Mouse (Mus musculus): Measurements from ENCODE around the gene Car8. TPM values are rescaled to one million over a fixed set of nuclear protein-coding genes. Genes with fewer than 3 reads are reported as not detected.

The Car8 gene
- total RNA-seq (2014; rRNA removed) (65.4 and 71.3 TPM in 2 replicates), polyA plus RNA-seq (2015; fragmentation: Nextera tagmentation; extraction: Ambion mirVana) (82.4 and 93.7 TPM in 2 replicates)

- Histone ChIP-seq H3K27ac (peak within 1 kb of the TSS; percentile 60), H3K9ac (replicated peaks; ENCODE audit: low read length) (peak within 1 kb of the TSS; percentile 67), H3K4me1 (ENCODE audit: insufficient read depth, low read length) (no peaks in the 10 kb centered on the region), H3K36me3 (ENCODE audit: insufficient read depth, low read length) (no peaks in the 10 kb centered on the region), H3K4me2 (ENCODE audit: low read depth, low read length) (peak within 1 kb of the TSS; percentile 99), H3K4me3 (ENCODE audit: low read length) (peak within 1 kb of the TSS; percentile 73), H3K27me3 (ENCODE audit: insufficient read depth, low read length) (no peaks in the 10 kb centered on the region), H3K9me3 (ENCODE audit: low read length) (no peaks in the 10 kb centered on the region)
- peak; percentile 92 for ATAC-seq
- DNase-seq (ENCODE audit: low spot score): peak; percentile 79
- TF ChIP-seq CTCF (IDR thresholded peaks at IDR 0.05; ENCODE audit: low read depth): no peak
- under 1% methylated on average over 49 of the region's 49 CpGs for WGBS
Observed at GRCm38 (mm10) chr4:8238560-8239305, at the start of gene Car8. Gene Car8 (minus strand): TSS chr4:8239041.

GRCm38 (mm10) chr4:8284934-8285333 is 46.1 kb upstream of the Car8 start:
- no peaks in the 10 kb centered on the region for H3K4me1 ChIP-seq (ENCODE audit: insufficient read depth, low read length)
- ATAC-seq (no peak), DNase-seq (ENCODE audit: low spot score) (no peak)
- H3K27me3 ChIP-seq (ENCODE audit: insufficient read depth, low read length): no peaks in the 10 kb centered on the region
- no peak overlapping the region for H3K4me3 ChIP-seq (ENCODE audit: low read length)
- H3K36me3 ChIP-seq (ENCODE audit: insufficient read depth, low read length): no peaks in the 10 kb centered on the region
- no peaks in the 10 kb centered on the region for H3K9me3 ChIP-seq (ENCODE audit: low read length)
- H3K4me2 ChIP-seq (ENCODE audit: low read depth, low read length): no peak overlapping the region
- TF ChIP-seq CTCF (IDR thresholded peaks at IDR 0.05; ENCODE audit: low read depth): no peak
- 89% methylated on average over 1 of the region's 1 CpGs for WGBS
- no peak overlapping the region for H3K27ac ChIP-seq
- no peak overlapping the region for H3K9ac ChIP-seq (replicated peaks; ENCODE audit: low read length)

- no peaks in the 10 kb centered on the region for H3K27me3 ChIP-seq (ENCODE audit: insufficient read depth, low read length)
- H3K4me1 ChIP-seq (ENCODE audit: insufficient read depth, low read length): no peaks in the 10 kb centered on the region
- ATAC-seq (no peak), DNase-seq (ENCODE audit: low spot score) (no peak)
- no peak overlapping the region for H3K9ac ChIP-seq (replicated peaks; ENCODE audit: low read length)
- 84% methylated on average over 2 of the region's 2 CpGs for WGBS
- TF ChIP-seq CTCF (IDR thresholded peaks at IDR 0.05; ENCODE audit: low read depth): no peak
- no peak overlapping the region for H3K4me2 ChIP-seq (ENCODE audit: low read depth, low read length)
- H3K27ac ChIP-seq: no peak overlapping the region
- H3K36me3 ChIP-seq (ENCODE audit: insufficient read depth, low read length): no peaks in the 10 kb centered on the region
- H3K9me3 ChIP-seq (ENCODE audit: low read length): no peaks in the 10 kb centered on the region
- H3K4me3 ChIP-seq (ENCODE audit: low read length): no peak overlapping the region
Observed at GRCm38 (mm10) chr4:8278159-8278558, 39.3 kb upstream of the Car8 start.

GRCm38 (mm10) chr4:8249805-8250204 is 11.0 kb upstream of the Car8 start:
- Histone ChIP-seq H3K27me3 (ENCODE audit: insufficient read depth, low read length) (no peaks in the 10 kb centered on the region), H3K4me3 (ENCODE audit: low read length) (no peak overlapping the region), H3K9me3 (ENCODE audit: low read length) (no peaks in the 10 kb centered on the region), H3K4me2 (ENCODE audit: low read depth, low read length) (no peak overlapping the region), H3K4me1 (ENCODE audit: insufficient read depth, low read length) (no peaks in the 10 kb centered on the region), H3K27ac (no peak overlapping the region), H3K9ac (replicated peaks; ENCODE audit: low read length) (no peak overlapping the region), H3K36me3 (ENCODE audit: insufficient read depth, low read length) (no peaks in the 10 kb centered on the region)
- DNase-seq (ENCODE audit: low spot score) (no peak), ATAC-seq (no peak)
- 92% methylated on average over 3 of the region's 3 CpGs for WGBS
- no peak for TF ChIP-seq CTCF (IDR thresholded peaks at IDR 0.05; ENCODE audit: low read depth)

- H3K9ac ChIP-seq (replicated peaks; ENCODE audit: low read length): no peak overlapping the region
- 79% methylated on average over 1 of the region's 1 CpGs for WGBS
Observed at GRCm38 (mm10) chr4:8245495-8246063, 6.7 kb upstream of the Car8 start.

GRCm38 (mm10) chr4:8245062-8245461 is 6.2 kb upstream of the Car8 start:
- no peaks in the 10 kb centered on the region for H3K9me3 ChIP-seq (ENCODE audit: low read length)
- no peaks in the 10 kb centered on the region for H3K4me1 ChIP-seq (ENCODE audit: insufficient read depth, low read length)
- no peaks in the 10 kb centered on the region for H3K36me3 ChIP-seq (ENCODE audit: insufficient read depth, low read length)
- DNase-seq (ENCODE audit: low spot score) (no peak), ATAC-seq (no peak)
- no peak overlapping the region for H3K27ac ChIP-seq
- 75% methylated on average over 3 of the region's 3 CpGs for WGBS
- H3K27me3 ChIP-seq (ENCODE audit: insufficient read depth, low read length): no peaks in the 10 kb centered on the region
- no peak overlapping the region for H3K4me2 ChIP-seq (ENCODE audit: low read depth, low read length)
- no peak overlapping the region for H3K9ac ChIP-seq (replicated peaks; ENCODE audit: low read length)
- no peak for TF ChIP-seq CTCF (IDR thresholded peaks at IDR 0.05; ENCODE audit: low read depth)
- no peak overlapping the region for H3K4me3 ChIP-seq (ENCODE audit: low read length)

More at GRCm38 (mm10) chr4:8245495-8246063, 6.7 kb upstream of the Car8 start:
- no peak for ATAC-seq
- no peak for DNase-seq (ENCODE audit: low spot score)
- Histone ChIP-seq H3K9me3 (ENCODE audit: low read length) (no peaks in the 10 kb centered on the region), H3K4me2 (ENCODE audit: low read depth, low read length) (no peak overlapping the region), H3K4me1 (ENCODE audit: insufficient read depth, low read length) (no peaks in the 10 kb centered on the region), H3K27ac (no peak overlapping the region), H3K4me3 (ENCODE audit: low read length) (no peak overlapping the region), H3K27me3 (ENCODE audit: insufficient read depth, low read length) (no peaks in the 10 kb centered on the region), H3K36me3 (ENCODE audit: insufficient read depth, low read length) (no peaks in the 10 kb centered on the region)
- TF ChIP-seq CTCF (IDR thresholded peaks at IDR 0.05; ENCODE audit: low read depth): no peak

- WGBS: 71% methylated on average over 11 of the region's 11 CpGs
- H3K4me2 ChIP-seq (ENCODE audit: low read depth, low read length): peak overlapping the region; percentile 99; the same call in 1 of the 2 replicates
- no peak overlapping the region; the same call in 1 of the 2 replicates for H3K9ac ChIP-seq (replicated peaks; ENCODE audit: low read length)
- no peaks in the 10 kb centered on the region for H3K9me3 ChIP-seq (ENCODE audit: low read length)
- no peaks in the 10 kb centered on the region for H3K4me1 ChIP-seq (ENCODE audit: insufficient read depth, low read length)
- TF ChIP-seq CTCF (IDR thresholded peaks at IDR 0.05; ENCODE audit: low read depth): no peak
- no peak overlapping the region for H3K27ac ChIP-seq
- H3K27me3 ChIP-seq (ENCODE audit: insufficient read depth, low read length): no peaks in the 10 kb centered on the region
- H3K36me3 ChIP-seq (ENCODE audit: insufficient read depth, low read length): no peaks in the 10 kb centered on the region
- ATAC-seq (no peak), DNase-seq (ENCODE audit: low spot score) (no peak)
- no peak overlapping the region for H3K4me3 ChIP-seq (ENCODE audit: low read length)
Observed at GRCm38 (mm10) chr4:8239699-8240098, 858 bp upstream of the Car8 start.
